Mouse (Mus musculus) testis, postnatal 10 days (tissue): ENCODE data around the gene Ctnna3.
"Not testable (repeated sequence)": the region's sequence is repeated elsewhere in the genome, so short reads cannot be mapped to it uniquely, and the experiment has no call there.

Experiments
- DNase-seq: peaks from one replicate; pipeline ENCODE4 v3.0.0; 2021; ENCODE audit warnings: low spot score

Ctnna3 gene

DNA sequence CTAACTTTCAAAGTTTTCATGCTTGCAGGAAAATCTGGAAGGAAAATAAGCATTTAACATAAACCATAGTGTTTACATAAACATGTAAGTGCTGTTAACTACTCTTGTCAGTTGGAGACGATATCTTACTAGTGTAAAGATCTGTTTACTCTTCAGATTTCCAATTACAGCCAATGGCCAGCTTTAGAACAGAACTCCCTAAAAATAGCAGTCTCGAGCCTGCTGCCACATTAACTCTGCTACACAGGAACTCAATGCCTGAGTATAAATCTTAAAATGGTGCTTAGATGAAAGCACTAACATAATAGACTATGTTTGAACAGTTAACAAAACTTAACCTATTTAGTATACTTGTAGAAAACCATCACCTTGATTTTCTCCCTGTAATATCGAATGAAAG, 793.1 kb downstream of the Ctnna3 start:
- DNase-seq: no peak

DNA sequence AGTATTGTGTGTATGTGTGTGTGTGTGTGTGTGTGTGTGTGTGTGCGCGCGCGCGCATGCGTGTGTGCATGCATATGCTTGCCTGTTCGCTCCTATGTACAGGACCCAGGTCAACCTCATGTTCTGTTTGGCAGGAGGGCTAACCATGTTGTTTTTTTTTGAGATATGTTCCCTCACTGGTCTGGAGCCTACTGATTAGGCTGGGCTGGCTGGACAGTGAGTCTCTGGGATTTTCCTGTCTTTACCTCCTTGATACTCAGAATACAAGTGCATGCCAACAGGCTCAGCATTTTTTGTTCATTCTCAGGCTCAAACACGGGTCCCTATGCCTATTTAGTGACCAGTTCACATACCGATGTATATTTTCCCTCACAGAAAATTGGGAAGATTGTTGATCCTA, 794.1 kb downstream of the Ctnna3 start:
- DNase-seq: no peak

DNA sequence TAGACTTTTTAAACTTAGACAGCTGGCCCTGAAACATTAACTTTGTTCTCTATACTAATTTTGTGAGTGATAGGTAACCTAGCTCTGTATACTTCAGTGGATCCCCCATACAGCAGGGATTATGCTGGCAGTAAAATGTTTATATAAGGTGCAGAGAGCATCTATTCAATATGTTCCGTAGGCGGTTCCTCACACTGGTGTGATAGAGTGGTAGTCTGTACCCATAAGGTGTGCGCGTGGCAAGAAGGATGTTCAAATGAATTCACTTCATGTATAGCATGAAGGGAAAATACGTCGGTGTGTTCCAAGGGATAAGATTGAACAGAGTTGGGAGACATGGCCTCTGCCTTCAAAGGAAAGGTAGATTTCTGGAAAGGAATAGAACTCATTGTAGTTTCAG, 794.5 kb downstream of the Ctnna3 start:
- DNase-seq: no peak

DNA sequence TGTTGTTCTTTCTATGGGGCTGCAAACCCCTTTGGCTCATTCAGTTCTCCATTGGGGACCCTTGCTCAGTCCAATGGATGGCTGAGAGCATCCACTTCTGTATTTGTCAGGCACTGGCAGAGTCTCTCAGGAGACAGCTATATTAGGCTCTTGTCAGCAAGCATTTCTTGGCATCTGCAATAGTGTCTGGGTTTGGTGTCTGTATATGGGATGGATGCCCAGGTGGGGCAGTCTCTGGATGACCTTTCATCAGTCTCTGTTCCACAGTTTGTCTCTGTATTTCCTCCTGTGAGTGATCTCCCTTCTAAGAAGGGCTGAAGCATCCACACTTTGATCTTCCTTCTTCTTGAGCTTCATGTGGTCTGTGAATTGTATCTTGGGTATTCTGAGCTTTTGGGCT, 795.9 kb downstream of the Ctnna3 start:
- not testable (repeated sequence) for DNase-seq

DNA sequence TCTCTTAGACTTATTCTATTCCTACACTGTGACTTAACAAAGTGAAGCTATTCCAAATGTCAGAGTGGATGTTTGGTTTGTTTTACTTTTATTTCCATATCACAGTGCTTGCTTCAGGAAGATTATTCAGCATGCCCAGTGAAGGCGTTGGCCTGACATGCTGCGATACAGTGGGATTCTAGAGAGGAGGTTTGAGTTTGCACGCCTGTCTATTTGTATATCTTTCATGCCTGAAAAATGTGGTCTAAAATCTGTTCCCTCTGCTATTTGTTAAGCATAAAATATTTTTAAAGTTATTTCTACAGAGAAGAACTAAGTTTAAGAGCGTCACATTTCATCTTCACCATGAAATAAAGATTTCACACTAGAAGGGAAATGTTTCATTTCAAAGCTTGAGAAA, 813.5 kb downstream of the Ctnna3 start:
- DNase-seq: no peak

DNA sequence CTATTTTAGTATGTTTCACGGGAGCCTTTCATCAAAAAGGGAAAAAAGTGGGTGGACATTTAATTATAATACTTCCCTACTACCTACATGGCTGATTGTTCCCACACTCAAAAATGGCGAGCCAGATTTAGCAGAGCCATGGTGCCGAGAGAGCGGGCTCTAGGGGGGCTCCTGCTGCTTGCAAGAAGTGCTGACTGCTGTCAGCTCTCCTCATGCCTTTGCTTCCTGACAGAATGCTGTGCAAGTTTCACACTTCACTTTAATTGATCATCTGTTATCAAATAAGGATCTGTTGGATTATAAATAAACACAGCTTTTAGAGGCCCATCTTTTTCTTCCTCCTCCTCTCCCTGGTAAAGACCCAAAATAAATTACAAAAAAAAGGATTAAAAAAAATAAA, 838.3 kb downstream of the Ctnna3 start:
- DNase-seq: no peak

DNA sequence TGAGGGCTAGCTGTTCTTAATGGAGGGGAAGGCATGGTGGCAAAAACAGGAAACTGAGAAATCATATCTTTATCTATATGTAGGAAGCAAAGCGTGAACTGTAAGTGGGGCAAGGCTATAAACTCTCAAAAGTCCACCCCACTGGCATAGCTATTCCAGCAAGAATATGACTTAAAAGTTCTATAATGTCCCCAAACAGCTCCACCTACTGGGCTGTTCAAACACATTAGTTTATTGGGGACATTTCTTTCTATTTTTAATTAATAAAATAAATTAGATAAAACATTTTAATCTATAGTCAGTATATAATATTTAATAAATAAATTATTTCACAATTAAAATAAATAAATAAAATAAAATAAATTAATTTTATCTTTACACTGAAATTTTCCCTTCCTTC, 845.2 kb downstream of the Ctnna3 start:
- DNase-seq: no peak

DNA sequence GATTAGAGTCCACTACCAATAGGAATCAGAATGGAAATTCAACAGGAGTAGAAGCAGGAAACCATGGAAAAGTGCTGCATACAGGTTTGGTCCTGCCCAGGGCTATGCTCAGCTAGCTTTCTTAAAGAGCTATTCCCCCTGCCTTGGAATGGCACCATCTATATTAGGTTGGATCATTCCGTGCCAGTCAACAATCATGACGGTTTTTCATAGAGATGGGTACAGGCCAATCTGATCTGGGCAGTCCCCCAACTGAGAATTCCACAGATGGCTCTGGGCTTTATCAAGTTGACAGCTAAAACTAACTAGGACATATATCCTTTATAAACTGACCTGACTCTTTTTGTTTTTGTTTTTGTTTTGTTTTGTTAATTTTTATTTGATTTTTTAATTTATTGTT, 848.9 kb downstream of the Ctnna3 start:
- DNase-seq: no peak

DNA sequence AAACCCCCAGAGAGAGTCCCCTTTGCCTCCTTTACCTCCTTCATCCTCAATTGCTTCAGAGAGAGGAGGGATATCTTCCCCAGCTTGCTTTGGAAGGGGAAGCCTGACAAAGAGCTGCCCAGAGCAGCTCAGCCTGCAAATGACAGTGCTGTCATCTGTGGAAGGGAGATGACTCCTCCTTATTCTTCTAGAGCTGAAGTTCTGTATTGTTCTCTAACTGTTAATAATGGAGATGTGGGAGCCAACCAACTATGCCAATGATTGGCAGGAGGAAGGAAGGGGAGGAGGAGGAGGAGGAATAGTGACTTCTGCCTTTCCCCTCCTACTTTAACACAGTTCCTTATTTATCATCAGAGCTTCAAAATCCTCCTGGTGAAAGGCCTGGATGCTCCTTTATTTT, 875.9 kb downstream of the Ctnna3 start:
- DNase-seq: no peak

DNA sequence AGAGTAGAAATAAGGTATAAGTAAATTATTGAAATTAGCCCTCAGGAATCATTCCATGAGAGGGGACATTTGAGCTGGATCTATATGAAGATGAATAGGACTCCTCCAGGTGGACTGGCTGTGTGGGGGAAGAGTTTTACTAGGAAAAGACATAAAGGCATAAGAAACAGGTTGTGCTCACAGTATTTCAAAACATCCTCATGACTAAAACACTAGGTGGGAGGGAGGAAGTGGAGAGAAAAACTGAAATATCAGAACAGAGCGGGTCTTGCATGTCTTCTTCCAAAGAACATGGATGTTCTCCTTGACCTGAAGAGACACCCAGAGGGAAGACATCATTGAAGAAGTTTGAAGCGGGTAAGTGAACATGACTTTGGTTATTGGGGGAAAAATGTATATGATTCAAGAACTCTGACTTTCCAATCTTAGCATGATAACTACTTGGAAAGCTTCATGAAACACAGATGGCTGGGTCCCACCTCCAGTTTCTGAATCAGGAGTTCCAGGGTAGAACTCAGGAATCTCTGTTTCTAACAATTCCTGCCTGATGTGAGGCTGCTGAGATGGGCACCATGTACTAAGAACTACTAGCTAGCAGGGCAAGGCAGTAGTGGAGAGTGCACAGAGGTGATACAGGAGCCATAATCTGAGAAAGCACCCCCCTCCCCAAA, 881.9 kb downstream of the Ctnna3 start:
- DNase-seq: no peak

DNA sequence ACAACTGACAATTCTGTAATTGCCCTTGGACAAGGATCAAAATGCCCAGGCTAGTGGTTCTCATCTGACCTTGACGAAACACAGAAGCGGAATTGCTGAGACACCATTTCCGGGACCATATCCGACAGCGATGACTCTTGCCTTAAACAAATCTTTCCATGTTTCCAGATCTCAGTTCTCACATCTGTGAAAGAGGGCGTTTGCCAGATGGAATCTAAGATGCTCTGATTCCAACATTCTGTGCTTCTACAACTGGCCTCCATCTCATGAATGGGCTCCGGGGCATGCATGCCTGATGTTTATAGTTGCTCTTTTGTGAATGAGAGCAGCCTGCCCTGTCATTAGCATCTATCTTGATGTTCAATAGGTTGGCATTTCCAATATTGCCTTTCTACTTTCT, 890.4 kb downstream of the Ctnna3 start:
- no peak for DNase-seq

DNA sequence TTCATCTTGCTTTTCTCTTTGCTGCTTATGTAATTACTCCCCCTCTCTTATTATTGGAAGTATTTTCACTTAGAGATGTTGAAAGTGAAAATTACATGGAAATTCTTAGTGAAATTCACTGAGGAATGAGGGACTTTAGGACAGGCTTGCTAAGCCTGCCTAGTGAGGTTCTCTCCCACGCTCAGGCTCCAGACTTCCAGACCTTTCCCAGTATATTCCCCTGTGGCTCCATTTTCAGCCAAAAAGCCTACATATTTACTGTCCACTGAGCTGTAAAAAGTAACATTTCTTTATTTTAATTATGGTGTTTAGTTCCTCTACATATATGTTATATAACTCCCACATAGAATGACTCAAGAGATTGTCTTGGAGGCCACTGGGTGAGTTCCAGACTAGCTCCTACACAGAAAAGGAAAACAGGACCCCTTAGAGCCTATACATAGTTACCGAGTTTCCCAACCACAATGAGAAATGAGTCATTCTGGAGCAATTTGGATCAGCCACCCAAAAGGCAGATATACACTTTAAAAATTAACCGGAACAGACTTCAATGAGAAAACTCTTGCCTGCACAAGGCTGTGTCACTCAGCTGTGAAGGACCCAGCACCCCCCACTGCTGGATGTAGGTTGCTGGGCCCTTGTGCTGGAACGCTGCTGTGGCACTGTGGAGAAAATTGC, 912.9 kb downstream of the Ctnna3 start:
- no peak for DNase-seq

DNA sequence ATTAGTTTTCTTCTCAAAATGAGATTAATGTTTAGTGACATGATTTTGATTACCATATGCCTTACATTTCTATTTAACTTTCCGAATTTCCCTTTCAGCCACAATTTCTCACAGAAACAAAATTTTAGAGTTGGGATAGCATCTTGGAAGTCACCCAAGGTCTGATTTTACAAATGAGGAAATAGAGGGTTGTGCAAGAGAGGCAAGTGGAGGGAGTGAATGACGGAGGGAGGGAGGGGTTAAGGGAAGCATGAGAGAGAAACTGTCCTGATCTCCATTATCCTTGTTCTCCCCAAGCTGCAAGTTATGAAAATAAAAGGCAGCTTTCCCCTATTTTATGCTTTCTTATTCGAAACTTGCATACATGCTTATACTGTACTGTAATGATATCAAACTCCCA, 943.4 kb downstream of the Ctnna3 start:
- DNase-seq: no peak

DNA sequence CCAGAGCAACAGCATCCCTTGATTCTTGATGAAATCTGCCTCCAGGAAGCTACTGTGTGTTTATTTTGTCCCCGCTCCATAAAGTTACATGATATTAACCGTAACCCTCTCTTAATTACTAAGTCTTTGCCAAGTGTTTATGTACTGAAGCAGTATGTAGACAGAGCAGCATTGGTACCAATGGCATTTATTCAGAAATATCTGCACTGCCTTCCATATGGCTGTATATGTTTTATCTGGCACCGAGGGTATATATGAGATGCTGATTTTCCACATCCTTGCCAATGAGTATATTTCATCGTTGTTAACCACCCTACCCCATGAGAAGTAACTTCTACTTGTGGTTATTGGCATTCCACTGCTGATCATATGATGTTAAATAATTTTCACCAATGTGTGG, 947.9 kb downstream of the Ctnna3 start:
- no peak for DNase-seq

DNA sequence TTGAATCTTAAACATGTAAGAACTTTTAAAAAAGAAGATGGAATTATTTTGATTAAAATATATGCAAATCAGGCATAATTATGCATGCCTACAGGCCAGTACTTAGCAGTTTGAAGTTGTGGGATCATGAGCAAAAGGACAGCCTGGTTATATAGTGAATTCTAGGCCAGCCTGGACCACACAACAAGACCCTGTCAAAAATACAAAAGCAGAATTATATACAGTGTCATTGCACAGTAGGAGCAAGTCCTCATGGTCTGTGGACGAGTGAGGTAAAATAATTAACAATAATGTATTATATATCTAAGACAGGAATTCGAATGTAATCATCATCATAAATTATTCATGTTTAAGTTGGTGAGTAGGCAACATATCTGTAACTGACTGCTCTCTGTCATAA, 966.7 kb downstream of the Ctnna3 start:
- no peak for DNase-seq

DNA sequence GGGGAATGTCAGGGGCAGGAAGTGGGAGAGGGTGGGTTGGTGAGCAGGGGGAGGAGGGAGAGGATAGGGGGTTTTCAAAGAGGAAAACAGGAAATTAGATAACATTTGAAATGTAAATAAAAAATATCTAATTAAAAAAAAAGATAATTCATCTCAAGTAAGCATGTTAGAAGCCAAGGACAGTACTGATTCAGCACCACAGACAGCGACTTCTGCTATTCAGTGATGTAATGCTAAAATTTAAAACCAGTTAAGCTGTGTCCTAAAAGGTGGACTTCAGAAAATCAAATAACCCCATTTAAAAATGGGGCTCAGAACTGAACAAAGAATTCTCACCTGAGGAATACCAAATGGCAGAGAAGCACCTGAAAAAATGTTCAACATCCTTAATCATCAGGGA, 988.5 kb downstream of the Ctnna3 start:
- peak; percentile 39 for DNase-seq

DNA sequence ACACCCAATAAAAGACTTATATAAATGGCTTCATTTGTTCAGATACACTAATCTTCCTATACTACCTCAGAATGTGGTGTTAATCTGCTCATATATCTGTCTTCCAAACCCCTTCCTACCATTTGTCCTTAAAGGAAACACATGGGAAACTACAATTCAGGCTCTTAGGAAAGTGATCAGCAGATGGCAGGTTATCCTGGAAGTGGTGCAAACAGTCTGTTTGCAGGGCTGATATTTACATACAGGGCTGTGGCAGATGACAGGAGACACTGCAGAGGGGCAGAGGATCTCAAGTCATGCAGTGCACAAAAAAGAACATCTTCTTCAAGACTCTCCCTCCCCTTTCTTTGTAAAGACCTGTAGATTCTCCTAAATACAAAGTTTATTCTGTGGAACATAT, 1008.8 kb downstream of the Ctnna3 start:
- no peak for DNase-seq

DNA sequence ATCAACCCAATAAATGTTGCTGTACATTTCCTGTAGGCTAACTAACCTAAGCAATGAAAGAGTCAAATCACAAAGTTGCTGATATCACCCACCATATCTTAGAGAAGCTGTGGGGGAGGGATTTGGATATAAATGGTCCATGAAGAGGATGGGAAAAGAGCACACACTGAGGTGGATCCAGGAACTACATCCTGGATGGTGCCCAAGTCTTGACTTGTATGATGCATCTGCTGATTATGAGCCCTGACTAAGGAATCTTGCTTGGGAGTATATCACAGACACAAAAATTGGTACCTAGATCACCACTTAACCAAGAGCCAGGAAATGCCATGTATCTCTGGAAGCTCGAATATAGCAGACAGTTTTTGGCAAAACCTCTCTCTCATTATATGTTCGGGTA, 1018.7 kb downstream of the Ctnna3 start:
- DNase-seq: no peak

DNA sequence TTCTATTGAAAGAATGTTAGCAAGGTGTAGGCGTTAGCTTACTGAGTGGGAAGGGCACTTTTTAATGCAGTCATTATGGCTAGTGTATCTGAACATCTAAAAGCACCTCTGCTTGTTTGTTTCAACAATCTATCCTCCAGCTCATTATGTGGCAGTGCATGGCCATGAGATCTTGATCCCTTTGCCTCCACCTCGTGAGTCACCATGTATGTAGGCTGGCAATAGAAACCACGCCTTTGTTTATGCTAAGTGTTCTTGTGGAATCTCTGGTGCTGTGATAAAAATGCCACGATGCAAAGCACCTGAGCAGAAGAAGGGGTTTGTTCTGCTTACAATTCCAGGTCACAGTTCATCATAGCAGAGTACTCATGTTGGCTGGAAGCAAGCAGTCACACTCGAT, 1053.4 kb downstream of the Ctnna3 start:
- no peak for DNase-seq

DNA sequence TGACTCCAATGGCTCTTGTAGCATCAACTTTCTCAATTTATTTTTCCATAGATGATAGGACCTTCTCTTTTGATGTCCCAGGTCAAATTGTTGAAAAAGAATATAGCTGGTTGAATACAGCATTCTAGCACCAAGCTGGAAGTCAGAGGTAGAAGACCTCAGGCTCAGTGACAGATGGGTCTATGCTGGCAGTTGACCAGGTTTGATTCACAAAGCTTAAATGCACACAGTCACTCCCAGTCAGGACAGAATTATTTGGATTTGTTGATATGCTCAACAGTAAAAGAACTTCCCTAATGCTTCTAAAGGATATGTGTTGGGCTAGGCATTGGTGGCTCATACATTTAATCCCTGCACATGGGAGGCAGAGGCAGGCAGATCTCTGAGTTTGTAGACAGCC, 1059.6 kb downstream of the Ctnna3 start:
- no peak for DNase-seq

DNA sequence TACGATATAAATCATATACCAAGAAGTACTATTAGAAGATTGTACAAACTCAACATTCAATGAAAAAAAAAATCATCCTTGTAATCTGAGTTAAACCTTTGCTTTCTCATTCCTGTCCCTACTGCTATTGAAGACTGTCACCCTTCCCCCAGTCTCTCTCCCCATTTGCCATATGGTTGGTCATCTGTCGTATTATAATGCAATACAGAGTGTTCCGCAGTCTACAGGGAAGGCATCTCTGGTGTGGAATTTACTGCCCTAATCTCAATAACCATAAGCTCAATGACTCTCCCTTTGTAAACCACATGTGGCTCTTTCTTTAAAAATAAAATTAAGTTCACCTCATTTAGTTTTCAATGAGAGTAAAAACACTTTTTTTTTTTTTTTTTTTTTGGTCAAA, 1113.7 kb downstream of the Ctnna3 start:
- no peak for DNase-seq

DNA sequence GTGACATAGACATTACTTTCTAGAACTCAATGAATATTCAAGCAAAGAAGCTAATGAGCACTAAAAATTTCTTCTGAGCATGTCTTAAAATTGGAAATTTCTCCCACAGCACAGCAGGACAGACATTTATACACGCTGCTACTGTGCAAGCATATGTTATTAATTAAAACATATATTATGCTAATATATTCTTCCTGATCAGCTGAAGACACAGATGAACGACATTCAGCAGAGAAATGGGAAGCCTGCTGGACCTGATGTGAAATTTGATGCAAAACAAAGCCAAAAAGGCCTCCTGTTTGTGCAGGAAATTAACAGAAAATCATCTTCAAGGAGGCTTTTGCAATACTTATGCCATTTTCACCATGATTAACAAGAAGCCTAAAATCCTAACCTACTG, 1114.5 kb downstream of the Ctnna3 start:
- no peak for DNase-seq

DNA sequence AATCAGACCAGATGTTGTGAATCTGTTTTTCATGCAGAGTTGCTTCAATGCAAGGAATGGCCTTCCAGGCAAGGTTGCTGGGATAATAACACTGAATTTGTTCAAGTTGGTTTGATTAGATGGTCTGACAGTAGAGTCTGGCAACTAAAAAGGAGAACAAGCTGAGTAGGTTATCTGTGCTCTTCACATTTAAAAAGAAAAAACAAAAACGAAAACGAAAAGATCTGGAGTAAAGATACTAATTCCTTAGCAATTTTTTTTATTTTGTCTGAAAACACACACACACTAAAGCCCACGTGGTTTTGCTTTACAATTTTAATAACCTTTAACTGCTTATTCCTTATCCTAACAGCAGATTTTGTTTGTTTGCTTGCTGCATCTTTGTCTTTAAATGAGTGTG, 1141.4 kb downstream of the Ctnna3 start:
- no peak for DNase-seq

DNA sequence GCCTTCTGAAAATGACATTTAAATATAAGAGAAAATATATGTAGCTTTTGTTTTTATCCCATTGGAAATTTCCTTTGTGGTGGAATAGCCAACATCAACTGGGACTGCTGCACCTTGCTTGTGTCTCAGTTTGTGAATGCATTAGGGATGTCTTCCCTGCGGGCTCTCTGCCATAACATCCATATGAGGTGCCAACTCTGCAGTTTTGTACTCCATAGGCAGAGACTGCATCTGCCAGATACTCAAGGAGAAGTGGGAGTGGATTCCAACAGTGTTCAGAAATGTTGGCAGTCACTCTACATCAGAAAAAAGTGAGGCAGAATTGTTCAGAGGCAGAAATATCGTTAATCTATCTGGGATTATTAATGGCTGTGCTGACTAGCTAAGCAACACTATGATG, 1158.2 kb downstream of the Ctnna3 start:
- DNase-seq: no peak
